Mouse (Mus musculus) neural tube, embryonic 10.5 days (tissue): Measurements from ENCODE around the gene Wnt9b.

ENCODE experiments used
- DNase-seq: peaks from one replicate; pipeline ENCODE4 v3.0.0-alpha.2; 2017; ENCODE audit warnings: low spot score; ENCODE audit errors: extremely low spot score

The Wnt9b gene

GRCm38 (mm10) chr11:103732306-103732705 lies 17.3 kb downstream of the Wnt9b start:
- DNase-seq, result no peak

GRCm38 (mm10) chr11:103731594-103731993 lies 18.0 kb downstream of the Wnt9b start:
- no peak for DNase-seq

DNA sequence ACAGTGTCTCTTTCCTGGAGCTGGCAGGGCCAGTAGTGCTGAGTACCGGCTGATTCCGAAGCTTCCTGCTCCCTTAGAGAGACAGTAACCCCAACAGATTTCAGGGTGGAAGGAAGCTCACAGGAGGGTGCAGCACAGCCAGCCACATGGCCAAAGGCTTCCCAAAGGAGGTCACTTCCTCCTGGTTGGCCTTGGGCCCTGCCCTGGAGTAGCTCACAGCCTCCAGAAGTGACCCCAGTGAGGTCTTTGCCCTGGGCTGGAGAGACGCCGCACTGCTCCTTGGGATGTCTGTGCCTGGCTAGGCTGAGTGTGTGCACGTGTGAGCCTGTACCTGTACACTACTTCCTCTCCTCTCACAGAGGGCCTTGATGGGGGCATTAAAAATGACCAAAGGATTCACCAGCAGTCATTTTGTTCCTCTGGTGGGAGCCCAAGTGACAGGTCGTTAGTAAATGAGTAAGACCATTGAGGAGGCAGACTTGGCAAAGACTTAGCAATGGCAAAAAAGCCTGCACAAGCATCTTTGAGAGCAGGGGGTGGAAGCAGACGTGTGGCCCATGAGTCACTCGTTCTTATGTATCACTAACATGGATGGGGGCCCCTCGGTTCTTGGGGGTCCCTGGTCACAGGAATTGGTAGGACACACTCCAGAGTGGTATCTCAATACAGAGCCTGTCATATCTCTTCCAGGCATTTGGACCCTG lies 20.2 kb downstream of the Wnt9b start:
- no peak for DNase-seq

- DNase-seq, result no peak
Measured at GRCm38 (mm10) chr11:103724331-103724771, 25.3 kb downstream of the Wnt9b start.

DNA sequence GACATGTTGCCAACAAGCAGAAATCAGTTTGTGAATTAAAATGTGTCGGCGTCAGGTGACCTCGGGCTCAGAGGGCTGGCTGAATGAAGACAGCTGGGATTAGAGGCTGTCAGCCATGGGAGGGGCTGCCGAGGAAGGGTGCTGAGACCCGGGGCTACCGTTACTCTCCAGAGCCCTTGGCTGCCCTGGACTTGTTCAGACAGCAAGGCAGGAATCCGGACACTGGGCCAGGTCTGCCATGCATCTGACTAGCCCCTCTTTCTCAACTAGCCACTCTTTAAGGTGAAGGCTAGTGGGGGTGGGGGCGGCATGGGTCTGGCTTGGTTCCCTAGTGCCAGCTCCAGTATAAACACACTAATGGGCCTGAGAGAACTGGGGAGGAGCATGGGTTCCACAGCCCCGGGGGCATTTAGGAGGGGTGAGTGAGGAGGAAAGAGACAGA lies 27.6 kb downstream of the Wnt9b start:
- no peak for DNase-seq

- peak; percentile 43 for DNase-seq
Measured at GRCm38 (mm10) chr11:103721468-103722039, 28.1 kb downstream of the Wnt9b start.

DNA sequence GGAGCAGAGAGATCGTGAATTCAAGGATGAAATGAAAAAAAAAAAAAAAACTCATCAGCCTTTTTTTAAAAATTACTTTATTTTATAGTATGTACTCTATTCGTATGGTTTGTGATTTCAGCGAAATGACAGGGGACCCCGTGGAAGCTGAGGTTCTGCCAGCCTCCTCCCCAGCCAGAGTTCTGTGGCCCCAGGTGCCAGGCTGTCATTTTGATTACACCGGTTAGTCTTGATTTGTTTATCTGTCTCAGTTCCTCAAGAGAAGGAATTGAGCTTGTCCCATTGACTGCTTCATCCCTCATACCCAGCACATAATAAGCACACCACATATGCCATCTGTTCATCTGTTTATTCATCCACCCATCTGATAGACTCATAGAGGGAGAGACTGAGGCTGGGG lies 30.2 kb downstream of the Wnt9b start:
- DNase-seq, result no peak

DNA sequence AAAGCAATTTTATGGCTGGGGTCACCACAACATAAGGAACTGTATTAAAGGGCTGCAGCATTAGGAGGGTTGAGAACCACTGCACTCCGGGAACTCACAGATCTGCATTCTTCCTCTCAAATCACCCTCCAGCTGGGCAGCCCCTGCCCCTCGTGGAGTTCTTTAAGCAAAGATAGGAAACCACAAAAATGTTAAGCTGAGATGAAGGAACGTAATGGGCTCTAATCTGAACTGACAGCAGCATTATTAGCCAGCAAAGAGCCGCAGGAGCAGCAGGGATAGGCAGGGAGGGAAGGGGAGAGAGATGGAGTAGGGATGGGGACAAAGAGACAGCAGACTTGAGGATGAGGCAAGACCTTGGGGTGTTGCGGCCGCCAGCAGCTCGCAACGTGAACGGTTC lies 32.6 kb downstream of the Wnt9b start:
- no peak for DNase-seq

DNA sequence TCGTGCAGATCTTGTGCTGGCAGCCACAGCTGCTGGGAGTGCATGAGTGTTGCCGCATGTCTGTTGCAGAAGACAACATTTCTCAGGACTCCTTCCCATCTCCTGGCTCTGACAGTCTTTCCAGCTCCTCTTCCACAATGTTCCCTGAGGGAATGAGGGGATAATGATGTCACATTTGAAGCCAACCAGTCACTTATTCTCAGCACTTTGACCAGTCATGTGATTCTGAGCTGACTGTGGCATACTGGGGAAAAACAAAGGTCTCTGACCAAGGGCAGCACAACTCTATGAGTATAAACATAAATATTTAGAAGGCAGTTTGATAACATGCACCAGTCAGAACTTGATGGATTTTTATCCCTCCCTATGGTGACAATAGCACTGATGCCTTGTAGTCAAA lies 35.5 kb downstream of the Wnt9b start:
- no peak for DNase-seq

- DNase-seq, result no peak
Measured at GRCm38 (mm10) chr11:103711851-103712587, 37.6 kb downstream of the Wnt9b start.

GRCm38 (mm10) chr11:103709982-103710381 lies 39.6 kb downstream of the Wnt9b start:
- DNase-seq, result no peak

DNA sequence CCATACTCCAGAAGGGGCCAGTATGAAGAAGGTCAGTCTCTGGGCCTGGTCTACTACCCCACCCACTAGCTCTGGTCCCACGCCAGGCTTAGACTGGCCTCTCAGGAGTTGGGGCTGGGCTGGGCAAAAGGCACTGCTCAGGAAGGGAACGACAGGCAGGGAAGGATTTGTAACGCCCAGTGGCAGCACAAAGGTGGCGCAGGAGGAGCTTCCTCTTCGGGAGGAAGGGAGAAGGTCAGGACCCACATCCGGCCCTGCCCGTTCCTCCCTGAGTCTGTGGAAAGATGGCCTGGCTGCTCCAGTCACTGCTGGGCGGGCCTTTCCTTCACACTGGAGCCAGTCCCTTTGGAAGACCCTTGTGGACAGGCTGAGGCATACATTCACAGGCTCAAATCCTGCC lies 42.6 kb downstream of the Wnt9b start:
- no peak for DNase-seq

DNA sequence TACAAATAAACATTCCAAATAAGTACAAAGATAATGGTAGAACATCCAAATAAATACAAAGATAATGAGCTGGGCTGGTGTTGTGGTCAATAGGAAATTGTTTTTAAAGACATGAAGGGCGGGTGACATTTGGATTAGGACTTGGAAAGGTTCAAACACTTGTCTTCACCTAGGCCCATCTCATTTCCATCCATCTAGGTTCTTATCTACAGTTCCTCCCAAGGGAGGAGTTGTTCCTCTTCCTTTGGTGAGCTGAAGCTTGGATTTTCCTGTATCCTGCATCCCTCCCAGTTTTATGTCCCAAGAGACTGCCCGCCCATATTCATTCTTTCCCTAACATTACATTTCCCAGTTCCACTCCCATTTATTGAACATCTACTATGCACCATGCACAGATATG lies 51.4 kb downstream of the Wnt9b start:
- DNase-seq, result no peak

- peak; percentile 97 for DNase-seq
Measured at GRCm38 (mm10) chr11:103697565-103698176, 52.0 kb downstream of the Wnt9b start, which contains the start of gene Gosr2. Gene Gosr2, minus strand, starts transcription at chr11:103697898.

DNA sequence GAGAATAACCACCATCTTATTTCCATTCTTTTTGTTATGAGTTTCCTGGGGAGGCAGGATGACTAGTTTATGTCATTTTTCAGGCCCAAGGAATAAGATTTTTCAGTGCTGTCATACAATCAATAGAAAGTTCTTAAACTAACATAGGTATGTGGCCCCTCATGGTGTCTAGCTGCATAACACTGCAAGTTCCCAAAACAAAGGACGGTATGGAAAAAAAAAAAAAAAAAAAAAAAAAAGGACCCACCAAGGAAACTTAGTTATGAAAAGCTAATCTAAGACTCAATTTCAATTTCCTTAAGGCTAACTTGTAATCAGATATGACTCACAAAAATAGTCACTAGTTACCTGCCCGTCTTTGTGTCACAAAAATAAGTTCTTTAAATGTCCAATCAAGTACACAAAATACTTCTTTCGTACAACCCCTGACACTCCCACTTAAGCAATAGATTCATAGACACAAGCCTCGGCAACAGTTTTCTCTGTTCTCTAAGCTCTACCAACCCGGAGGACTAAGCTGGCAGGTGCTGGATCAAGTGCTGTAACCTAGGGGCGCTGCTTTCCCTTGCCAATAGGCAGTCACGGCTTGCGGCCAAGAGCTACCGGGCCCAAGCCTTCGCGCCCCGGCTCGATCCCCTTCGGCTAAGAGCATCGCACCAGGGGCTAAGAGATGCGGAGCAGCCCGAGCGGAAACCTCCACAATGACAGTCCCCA lies 52.6 kb downstream of the Wnt9b start:
- DNase-seq, result no peak

DNA sequence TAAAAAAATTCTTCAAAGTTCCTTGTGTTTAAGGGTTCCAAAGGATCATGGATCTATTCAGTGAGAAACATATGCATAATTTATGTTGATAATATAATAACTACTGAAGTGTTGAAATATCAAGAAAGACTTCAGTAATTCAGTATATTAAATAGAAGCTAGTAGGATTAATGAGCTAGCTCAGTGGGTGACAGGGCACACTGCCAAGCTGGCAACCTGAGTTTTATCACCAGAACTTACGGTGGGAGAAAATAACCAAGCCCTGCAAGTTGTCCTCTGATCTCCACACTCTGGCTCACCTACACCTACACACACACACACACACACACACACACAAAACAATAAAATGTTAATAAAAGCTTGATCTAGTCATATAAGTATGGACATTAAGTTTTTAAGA lies 56.4 kb downstream of the Wnt9b start:
- no peak for DNase-seq

DNA sequence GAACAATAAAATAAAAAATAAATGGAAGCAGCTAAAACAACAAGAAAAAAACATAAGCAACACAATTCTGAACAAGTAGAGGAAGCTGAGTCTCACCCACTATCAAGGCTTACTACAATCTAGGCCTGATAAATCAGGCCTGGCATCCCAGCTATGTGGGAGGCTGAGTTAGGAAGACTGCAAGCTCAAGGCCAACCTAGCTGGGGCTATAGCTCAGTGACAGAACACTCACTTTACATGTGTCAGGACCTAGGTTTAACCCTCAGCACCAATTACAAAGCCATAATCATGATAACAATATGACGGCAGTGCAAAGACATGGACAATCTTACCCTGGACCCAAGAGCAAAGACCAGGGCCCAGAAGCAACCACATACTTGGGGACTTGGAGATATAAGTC lies 58.6 kb downstream of the Wnt9b start:
- no peak for DNase-seq

GRCm38 (mm10) chr11:103688980-103689378 lies 60.6 kb downstream of the Wnt9b start:
- DNase-seq, result no peak

GRCm38 (mm10) chr11:103688271-103688979 lies 61.2 kb downstream of the Wnt9b start:
- no peak for DNase-seq

GRCm38 (mm10) chr11:103686706-103687105 lies 62.9 kb downstream of the Wnt9b start:
- no peak for DNase-seq

- DNase-seq, result no peak
Measured at GRCm38 (mm10) chr11:103685261-103685736, 64.3 kb downstream of the Wnt9b start.
